Mouse (Mus musculus): ENCODE data around the gene Klhl40.

The Klhl40 gene

DNA sequence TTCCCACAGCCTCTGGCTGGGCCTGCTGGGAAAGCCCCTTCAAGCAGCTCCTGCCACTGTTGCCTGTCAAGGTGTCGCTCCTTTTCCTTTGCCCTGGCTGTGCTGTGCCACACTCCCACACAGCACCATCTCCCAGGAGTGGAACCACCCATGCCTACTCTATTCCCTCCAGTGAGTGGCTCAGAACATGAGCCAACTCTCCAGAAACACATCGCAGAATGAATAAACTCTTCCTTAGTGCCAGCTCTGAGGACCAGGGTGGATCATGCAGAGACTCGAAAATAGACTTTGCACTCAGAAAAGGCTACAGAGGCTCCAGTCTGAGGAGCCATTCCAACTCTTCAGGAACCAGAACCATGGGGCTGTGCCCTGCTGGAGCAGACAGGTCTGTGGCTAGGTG, 48.9 kb downstream of the Klhl40 start:
- no peak for DNase-seq (ENCODE audit: low spot score)

GRCm38 (mm10) chr9:121828314-121828713, 50.9 kb downstream of the Klhl40 start:
- no peak for DNase-seq (ENCODE audit: low spot score)

DNA sequence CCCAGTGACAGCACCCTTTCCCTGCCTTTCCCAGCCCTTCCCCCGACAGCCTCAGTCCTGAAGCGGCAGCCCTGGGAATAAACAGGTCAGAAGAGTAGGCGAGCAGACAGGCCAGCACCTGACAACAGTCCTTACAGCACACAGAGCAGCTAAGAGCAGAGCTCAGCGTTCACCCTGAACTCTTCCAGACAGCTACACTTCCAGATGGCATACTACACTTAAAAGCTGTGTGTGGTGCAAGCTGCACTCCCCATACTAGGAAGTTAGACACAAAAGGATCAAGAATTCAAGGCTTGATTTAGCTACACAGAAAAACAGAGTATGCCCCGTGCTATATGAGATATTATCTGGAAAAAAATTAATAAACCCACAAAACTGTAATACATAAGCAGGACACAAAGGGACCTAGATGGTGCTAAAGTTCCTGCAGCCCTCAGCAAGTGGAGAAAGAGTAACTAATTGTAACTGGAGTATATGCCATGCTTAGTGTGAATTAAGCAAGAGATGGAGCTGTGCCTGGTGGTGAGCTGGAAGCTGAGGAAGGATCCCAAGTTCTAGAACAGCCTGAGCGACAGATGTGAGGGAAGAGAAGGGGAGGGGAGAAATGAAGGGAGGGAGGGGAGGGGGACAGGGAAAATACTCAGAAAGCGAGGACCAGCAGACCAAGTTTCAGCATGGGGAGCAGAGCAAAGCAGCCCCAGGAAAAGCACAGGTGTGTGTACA, 52.0 kb downstream of the Klhl40 start:
- DNase-seq (ENCODE audit: low spot score), result no peak

DNA sequence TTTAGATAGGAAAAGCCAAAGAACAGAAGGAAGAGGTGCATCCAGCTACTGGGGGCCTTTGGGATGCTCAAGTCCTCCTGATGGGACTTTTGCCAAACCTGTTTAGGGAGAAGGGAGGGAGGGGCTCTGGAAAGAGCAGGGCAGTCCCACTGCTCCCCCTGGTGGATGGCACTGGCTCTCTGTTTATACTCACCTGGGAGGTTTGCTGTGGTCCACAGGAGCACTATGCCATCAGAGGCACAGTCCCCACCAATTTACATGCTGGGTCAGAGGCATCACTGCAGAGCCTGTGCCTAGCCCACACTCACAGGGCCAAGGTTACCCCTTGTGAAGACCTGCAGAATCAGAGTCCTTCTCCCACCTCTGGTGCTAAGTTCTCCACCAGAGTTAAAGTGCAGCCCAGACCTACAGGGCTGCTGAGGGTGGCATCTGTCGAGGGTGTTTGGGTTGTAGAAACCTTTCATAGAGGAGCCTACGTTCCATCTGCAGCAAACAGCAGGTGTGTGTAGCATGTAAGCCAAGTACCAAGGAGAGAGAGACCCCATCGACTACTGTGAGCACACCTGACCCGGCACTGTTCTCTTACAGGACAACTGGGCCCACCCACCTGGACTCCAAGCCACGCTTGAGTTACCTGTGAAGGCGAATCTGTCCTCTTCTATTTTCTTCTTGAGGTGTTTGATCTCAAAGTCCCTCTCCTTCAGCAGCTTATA, 53.0 kb downstream of the Klhl40 start:
- DNase-seq (ENCODE audit: low spot score), result peak; percentile 70

GRCm38 (mm10) chr9:121830956-121831293, 53.5 kb downstream of the Klhl40 start:
- peak; percentile 85 for DNase-seq (ENCODE audit: low spot score)

Measured in MN1 (cell line).